19 mouse cellular contexts compared by ENCODE assay signal in genomic region chr5:100024868-100025267, GRCm38 (mm10).
"Had no signal": no experiment of that assay in that cellular context is flagged by ENCODE, and none has a peak within 500 bp of the region (broad histone marks: within the 10 kb centered on the region; RNA-seq: fewer than 3 reads in every experiment).

No protein-coding gene starts in this region.

- DNase-seq: lung, adult 18-20 months; lung, embryonic 14.5 days; lung, postnatal 10 days; lung, postnatal 4 days; retina, postnatal 1 day; right cerebral cortex, adult 18-20 months; right cerebral cortex, postnatal 25 days; right cerebral cortex, postnatal 4 days; spleen, adult 18-20 months; thymus, adult 2 months; thymus, postnatal 25 days; thymus, postnatal 4 days had no signal

- ATAC-seq: midbrain, embryonic 13.5 days; midbrain, embryonic 15.5 days had no signal

- H3K4me3 ChIP-seq: midbrain, embryonic 13.5 days; midbrain, embryonic 15.5 days; myocyte; neural tube, embryonic 13.5 days; neural tube, embryonic 15.5 days had no signal

- H3K4me2 ChIP-seq: lung, embryonic 14.5 days; midbrain, embryonic 11.5 days; midbrain, embryonic 13.5 days; midbrain, embryonic 15.5 days; neural tube, embryonic 13.5 days; neural tube, embryonic 15.5 days had no signal

- H3K9ac ChIP-seq: liver, embryonic 14.5 days; lung, embryonic 14.5 days; midbrain, embryonic 13.5 days; midbrain, embryonic 15.5 days; neural tube, embryonic 13.5 days; neural tube, embryonic 15.5 days had no signal

- H3K27me3 ChIP-seq: midbrain, embryonic 13.5 days; midbrain, embryonic 15.5 days; neural tube, embryonic 13.5 days; neural tube, embryonic 15.5 days had no signal

- H3K4me1 ChIP-seq: midbrain, embryonic 13.5 days; neural tube, embryonic 13.5 days had no signal

- H3K36me3 ChIP-seq: midbrain, embryonic 13.5 days; midbrain, embryonic 15.5 days; neural tube, embryonic 13.5 days; neural tube, embryonic 15.5 days had no signal

- H3K27ac ChIP-seq: liver, embryonic 14.5 days; midbrain, embryonic 13.5 days; midbrain, embryonic 15.5 days; neural tube, embryonic 13.5 days; neural tube, embryonic 15.5 days had no signal

- H3K9me3 ChIP-seq: midbrain, embryonic 13.5 days; midbrain, embryonic 15.5 days; neural tube, embryonic 13.5 days; neural tube, embryonic 15.5 days had no signal
